Mouse (Mus musculus) neural tube, embryonic 10.5 days (tissue): ENCODE measurements around the gene Pde1c.

Experiments
- DNase-seq: peaks from one replicate; pipeline ENCODE4 v3.0.0-alpha.2; 2017; ENCODE audit warnings: low spot score; ENCODE audit errors: extremely low spot score

The Pde1c gene

DNA sequence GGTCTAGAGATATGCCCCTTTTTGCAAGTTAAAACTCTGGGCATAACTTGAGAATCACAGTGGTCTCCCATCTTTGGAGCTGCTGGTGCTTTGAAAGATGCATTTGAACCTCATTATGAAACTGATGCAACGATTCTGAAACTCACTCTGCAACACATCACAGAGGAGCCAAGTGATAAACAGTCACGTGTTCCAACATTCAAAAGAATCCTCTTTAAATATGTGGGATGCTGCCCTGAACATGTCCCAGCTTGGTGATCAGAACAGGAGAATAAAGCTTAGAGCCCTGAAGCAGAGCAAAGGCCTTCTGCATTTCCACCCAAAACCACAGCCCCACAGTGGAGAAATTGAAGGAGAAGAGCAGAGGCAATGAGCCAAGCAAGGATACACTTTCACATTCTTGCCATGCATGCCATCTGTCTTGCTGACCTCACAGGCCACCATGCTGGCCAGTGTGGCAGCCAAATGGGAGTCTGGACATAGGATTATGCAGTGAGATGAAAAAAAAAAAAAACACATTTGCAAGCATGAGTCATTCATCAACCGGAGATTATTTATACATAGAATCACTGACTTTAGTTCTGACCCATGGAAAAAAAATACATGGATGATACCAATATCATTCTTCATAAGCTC is 233.0 kb downstream of the Pde1c start:
- DNase-seq, result no peak

DNA sequence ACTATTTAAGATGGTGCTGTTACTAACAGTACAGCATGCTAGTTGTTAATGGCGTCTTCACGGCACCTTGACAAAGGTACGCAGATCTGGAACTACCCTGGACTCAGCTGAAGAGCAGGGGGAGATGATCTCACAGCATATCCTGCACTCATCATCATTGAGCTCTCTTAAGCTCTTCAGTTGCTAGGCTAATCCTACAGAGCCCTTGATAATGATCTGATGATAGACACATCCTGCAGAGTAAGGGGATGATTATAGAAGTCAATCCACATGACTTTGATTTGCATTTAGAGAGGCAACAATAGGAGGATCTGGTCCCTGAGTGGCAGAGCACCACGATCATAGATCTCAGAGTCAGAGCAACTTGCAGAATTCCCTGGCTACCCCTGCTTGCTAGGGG is 236.8 kb downstream of the Pde1c start:
- no peak for DNase-seq

DNA sequence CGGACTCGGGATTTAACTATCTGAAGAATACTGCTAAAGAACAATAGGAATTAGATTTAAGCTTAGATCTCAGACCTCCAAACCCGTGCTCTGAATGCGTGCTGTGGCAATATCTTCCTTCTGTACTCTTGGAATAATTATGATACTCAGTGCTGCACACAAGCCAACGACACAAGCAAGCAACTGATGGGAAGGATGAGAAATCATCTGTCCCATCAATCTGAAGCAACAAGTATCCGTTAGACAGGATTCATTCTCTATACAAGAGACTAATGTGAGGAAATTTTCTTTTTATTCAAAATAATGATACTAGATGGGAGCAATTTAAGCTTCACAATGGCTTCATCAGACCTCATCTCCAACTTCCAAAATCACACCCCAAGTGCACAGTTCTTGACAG is 237.5 kb downstream of the Pde1c start:
- DNase-seq, result no peak

DNA sequence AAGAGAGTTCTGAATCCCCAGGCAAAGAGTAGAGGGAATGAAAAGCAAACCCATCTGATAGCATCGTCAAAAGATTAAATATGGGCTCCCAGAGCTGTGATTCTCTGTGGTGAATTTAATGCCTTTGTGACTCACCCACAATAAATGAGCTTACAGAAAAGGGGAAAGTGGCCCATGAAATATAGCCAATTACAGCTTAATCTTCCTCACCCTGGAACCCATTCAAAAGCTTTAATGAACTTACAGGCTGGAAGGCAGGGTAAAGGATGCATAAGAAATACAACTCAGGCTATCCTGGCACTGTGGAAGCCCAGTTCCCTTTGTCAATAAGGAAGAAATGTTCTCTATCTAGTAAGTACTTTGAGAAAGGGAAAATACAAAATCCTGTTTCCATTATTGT is 240.8 kb downstream of the Pde1c start:
- no peak for DNase-seq

DNA sequence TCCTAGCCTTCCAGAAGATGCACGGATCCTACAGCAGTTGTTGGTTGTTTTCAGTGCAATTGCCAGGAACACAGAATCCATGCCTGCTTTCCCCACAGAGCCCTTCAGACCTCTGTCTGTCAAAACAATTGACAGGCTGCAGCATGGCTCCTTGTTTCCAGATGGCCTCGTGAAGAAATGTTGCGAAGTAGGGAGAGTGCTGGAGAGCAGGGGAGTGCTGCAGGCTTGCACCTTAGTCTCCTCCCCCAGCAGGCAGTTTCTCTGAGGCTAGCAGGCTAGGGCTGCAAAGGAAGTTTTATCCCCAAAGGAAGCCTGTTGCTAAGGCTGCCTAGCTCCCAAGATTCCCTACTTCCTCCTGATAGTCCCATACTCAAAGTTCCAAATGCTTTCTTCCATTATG is 246.1 kb downstream of the Pde1c start:
- DNase-seq, result no peak

DNA sequence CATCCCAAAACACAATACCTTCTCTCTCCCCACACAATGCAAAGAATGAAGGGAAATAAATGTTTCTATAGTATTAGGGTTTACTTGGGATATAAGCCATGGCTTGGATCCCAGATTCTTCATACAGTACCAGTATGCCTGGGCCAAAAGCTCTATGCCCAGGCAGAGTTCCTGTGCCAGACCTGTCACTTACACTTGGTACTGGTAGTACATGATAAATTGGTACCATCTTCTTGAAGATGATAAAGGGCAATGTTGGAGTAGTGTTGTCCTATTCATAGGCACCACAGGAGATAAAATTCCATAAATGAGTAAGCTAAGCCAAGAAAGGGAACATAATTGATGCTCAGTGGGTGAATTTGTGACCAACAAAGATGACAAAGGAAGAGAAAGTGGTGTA is 258.6 kb downstream of the Pde1c start:
- no peak for DNase-seq

DNA sequence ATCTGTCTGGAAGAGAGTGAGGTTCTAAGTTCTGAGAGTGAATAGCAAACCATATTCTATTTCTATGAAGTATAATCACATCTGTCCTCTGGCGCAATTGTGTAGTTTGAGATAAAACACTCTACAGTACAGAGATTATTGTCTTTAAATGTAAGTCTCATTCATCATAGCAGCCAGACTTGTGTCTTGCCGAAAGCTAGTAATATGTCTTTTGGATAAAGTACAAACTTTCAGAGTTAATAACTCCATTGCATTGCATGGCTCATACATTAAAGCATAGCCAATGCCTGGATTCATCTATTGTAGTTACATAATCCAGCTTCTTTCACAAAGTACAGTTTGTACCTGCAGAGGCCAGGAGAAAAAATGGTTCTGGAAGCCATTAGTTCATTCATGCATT is 262.8 kb downstream of the Pde1c start:
- no peak for DNase-seq

DNA sequence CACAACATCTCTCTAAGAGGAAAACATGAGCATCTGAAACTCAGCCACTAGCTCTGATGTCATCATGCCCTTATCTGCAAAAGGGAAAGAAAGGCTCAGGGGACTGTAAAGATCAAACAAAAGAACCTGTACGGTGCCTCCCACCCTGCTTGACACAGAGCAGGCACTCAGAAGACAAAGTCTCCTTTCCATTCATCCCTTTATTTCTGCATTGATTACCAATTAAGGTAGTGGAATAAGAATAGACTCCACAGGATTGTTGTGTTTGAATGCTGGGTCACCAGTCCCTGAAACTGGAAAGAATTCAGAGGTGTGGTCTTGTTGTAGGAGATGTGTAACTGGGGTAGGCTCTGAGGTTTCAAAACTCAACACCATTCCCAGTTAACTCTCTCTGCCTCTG is 276.7 kb downstream of the Pde1c start:
- no peak for DNase-seq

DNA sequence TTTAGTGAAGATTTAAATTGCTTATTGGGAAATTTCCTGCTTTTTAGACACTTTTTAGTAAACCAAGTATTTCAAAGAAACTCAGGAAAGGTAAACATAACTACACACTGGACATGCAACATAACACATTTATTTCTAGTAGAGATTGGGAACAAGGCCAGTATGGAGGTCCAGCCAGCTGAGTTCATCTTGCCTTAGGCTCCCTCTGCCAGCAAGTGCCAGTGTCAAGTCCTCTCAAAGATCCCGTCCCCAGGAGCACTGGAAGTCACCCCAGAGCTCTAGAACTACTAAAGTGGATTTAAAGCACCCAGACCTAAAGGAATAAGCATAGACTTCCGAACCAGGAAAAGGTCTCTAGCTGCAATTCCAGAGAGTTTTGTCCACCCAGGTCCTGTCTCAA is 279.6 kb downstream of the Pde1c start:
- DNase-seq, result no peak

DNA sequence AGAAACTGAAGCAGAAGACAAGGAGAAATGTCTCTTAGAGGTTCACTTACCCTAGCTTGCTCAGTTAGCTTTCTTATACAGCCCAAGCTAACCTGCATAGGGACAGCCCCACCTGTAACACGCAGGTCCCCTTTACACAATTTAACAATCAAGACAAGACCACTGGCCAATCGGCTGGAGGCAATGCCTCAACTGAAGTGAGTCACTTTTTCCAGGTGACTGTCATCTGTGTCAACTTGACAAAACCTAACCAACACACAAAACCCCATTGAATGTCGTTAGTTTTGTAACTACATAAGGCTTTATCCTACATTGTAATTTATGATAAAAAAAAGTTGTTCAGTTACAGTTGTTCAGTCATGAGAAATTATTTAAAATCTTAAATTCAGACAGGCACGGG is 284.1 kb downstream of the Pde1c start:
- no peak for DNase-seq

DNA sequence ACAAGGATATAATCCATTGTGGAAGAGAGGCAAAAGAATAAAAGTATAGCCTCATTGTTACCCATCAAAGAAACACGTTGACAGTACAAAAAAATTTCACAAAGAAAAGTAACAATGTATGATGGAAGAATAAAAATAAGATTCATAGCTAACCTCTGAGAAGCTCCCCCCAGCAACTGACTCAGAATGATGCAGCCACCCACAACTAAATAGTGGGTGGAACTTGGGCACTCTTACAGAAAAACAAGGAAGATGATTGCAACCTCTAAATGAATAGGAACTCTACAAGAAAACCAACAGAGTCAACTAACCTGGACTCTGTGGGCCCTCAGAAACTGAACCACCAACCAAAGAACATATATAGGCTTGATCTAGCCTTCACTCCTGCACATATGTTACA is 293.4 kb downstream of the Pde1c start:
- DNase-seq, result no peak

DNA sequence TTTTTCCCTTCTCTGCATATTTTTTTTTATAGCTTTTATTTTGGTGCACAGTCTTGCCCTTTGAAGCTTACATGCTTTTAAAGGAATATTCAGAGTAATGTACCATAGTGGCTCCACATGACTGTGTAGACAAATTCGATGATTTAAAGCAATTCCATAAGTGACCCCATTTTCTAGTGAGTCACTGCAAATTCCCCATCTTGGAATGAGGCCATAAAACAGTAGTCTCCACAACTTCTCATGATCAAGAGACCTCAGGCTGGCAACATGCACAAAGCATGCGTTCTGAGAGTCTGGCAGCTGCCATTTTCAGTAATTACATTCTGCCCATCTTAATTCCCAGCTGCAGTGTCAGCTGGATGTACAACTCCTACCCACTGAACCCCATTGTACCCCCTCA is 297.2 kb downstream of the Pde1c start:
- no peak for DNase-seq

DNA sequence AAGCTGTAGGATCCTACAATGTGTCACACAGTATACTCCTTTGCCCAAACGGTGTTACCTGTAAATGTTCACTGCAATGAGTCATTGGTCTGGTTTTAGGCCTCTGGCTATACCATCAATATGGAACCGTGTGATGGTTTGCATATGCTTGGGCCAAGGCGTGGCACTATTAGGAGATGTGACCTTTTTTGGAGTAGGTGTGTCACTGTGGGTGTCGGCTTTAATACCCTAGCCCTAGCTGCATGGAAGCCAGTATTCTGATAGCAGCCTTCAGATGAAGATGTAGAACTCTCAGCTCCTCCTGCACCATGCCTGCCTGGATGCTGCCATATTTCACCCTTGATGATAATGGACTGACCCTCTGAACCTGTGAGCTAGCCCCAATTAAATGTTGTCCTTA is 304.4 kb downstream of the Pde1c start:
- DNase-seq, result no peak

DNA sequence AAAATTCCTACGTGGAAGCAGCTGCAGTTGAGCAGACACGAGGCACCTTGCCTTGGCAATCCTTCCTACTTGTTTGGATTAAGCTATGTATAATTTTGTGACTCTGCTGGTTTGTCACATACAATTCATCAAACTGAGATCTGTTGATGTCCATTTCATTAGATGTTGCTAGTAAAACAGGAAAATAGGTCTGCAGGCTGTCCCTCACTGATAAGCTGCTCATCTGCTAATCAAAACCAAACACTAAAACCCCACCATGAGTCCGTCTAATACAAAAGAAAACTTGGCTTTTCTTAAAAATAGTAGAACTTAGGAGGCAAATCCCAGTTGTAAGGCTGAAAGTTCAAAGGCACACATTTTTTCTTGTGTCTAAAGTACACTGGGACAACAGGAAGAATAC is 308.8 kb downstream of the Pde1c start:
- no peak for DNase-seq

DNA sequence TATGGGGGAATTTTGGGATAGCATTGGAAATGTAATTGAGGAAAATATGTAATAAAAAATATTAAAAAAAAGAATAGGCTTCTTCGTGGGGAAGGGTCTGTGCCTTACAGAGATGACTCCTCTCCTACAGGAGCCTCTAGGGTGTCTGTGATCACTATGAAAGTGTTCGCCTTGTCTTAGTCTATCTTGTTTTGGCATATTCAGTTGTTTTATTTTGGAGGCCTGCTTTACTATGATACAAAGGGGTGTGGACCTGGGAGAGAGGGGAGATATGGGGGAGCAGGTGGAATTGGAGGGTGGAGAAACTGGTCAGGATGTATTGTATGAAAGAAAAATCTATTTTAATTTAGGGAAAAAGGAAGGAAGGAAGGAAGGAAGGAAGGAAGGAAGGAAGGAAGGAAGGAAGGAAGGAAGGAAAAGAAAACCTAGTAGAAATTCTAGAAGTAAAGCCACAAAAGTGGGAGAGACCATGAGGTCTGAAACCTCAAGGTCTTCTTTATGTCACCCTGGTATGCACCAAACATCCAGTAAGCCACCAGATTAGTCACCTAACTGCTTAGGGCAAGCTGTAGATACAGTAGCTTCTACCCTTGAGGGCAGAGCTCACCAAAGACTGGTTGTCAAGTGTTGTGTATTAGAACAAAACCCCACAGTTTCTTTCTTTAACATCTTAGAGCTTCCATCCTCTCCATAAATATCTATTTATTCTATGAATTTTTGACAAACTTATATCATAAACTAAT is 311.2 kb downstream of the Pde1c start:
- DNase-seq, result no peak

DNA sequence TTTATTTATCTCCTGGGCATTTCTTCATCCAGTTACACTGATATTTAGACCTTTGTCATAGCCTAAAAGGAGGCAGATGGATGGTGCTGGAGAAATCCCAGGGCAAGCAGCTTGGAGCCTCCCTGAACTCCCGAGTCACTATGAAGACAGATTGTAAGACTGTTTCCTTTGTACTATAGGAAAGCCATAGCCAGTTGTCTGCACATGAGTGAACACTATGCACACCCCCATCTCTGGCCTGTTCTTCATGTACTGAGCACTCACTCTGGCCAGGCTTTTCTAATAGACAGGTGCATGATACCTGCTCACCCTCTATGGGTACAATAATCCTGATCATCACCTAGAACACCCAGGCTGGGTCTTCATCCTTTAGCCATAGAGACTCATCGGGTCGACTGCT is 318.8 kb downstream of the Pde1c start:
- no peak for DNase-seq

DNA sequence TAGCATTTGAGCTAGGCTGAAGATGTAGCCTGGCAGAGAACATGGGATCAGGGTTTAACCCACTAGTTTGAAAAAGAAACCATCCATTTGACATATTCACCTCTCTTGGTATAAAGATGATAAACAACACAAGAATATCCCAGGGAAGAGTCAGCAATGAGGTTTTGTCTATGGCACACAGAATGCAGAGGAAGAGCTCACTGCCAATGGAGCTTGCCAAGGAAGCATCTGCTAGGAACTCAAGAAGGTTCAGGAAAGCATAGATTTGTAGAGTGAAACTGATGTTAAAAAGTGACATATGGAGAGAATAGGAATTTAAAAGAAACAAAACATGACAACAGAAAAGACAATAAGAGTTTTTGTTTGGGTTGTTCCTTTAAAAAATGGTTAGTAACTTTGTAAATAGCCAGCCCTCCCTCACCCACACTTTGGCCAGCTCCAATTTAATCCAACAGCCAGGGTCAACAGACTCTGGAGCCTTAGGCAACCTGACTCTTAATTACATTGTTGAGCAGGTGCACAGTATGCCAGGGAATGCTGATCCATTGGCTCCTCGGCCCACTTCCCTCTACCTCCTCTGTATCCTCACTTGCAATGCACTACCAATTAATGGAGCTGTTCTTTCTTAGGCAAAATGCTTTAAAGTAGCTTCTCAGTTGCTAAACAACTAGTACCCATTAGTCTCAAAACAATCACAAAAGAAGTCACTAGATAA is 377.3 kb downstream of the Pde1c start:
- no peak for DNase-seq

DNA sequence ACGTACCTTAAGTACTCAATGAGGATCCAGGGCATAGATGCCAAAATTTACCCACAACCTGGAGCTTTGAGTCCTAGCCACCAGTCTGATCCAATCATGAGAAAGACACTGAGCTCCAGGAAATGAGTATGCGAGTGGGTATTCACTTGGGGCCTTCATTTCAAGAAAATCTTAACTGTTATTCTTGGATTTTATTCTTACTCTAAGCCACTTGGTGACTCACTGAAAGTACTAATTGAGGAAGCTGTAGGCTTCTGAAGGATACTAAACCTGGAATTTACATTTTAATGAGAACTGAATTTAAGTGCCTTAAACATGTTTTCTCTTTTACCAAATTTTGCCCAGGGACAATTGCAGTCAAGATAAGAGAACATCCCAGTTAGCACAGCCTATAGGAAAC is 392.4 kb downstream of the Pde1c start:
- DNase-seq, result no peak

DNA sequence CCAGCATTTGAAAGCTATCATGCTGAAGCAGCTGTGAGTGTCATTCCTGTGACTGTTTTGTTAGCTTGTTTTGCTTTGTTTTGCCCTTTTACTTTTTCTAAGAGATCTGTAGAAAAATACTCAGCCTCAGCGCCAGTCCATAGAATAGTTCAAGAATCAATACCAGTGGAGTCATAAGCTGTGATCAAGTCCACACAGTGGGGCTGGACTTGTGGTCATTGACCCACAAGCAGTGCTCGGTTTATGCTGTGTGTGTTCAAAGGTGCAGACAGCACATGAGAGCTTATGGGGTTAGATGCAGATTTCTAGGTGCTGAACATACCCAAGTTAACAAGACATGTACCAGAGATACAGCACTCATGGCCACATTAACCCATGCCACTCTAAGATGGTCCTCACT is 396.7 kb downstream of the Pde1c start:
- no peak for DNase-seq

DNA sequence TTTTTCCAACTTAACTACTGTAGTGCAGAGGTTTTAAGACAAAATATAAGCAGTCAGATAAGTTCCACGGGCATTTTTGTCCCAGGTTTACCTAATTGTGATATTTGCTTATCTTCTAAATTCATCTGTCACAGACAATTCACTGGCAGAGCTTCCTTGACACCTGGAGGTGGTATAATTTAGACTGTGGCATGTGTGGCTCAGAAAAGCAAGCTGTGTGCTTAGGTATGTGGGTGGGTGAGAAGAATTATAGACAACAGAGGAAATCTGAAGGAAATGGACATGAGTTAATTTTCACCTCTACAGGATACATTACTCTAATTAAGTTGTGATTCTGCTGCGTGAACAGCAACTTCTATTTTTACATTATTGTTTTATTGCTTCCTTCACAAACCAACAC is 400.2 kb downstream of the Pde1c start:
- DNase-seq, result no peak

DNA sequence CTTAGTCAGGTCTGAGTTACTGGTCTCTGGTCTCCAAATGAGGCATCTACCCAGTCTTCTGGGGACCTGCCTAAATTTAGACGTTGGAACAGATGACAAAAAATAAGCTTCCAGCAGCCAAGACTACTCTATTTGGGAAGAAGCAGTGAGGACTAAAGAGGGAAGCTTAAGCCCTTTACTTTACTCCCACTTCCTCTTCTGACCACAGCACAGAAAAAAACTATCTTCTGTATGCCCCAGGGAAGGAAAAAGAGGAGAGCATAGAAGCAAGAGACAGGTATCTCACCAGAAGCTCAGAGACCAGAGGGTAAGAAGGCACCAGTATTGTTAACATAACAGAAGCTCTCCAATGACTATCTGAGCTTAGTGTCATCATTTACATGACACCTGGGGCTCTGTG is 410.7 kb downstream of the Pde1c start:
- no peak for DNase-seq

DNA sequence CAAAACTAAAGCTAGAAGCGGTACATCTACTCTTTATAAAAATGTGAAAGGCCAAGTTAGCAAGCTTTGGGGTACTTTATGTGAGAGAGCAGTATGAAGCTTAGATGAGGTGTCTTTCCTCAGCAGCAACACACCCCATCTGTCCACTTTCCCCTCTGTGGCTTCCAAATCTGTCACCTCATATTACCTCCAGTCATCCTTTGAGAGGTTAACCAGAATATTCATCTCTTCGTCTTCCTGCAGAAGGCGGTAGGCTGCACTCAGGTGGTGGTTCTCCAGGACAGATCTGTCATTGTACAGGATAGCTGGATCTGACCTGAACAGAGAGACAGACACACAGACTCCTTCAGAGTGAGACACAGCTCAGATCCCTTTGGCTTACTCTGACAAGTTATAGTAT is 412.1 kb downstream of the Pde1c start:
- DNase-seq, result no peak
